Mouse (Mus musculus) midbrain, embryonic 13.5 days (tissue): ENCODE results near the gene Plcl2. TPM values are rescaled to one million over a fixed set of nuclear protein-coding genes. Genes with fewer than 3 reads are reported as not detected.

Source experiments
- ATAC-seq: fragments of 200-750 bp; cut with Nextera tagmentation; 2 replicates; pipeline ENCODE4 v1.8.0; 2017; ENCODE audit warnings: mild to moderate bottlenecking, moderate TSS enrichment, moderate library complexity
- H3K27ac ChIP-seq: fragments of 300-500 bp; sonication (generic); 2 replicates; pipeline ENCODE4 v1.5.1; 2015; ENCODE audit warnings: inconsistent platforms, mild to moderate bottlenecking, moderate library complexity
- H3K27me3 ChIP-seq: fragments of 300-500 bp; sonication (generic); 2 replicates; pipeline ENCODE4 v1.6.1; 2015; ENCODE audit warnings: mild to moderate bottlenecking, inconsistent platforms
- H3K36me3 ChIP-seq: fragments of 300-500 bp; sonication (generic); 2 replicates; pipeline ENCODE4 v1.6.1; 2015; ENCODE audit warnings: mild to moderate bottlenecking, inconsistent platforms
- H3K4me1 ChIP-seq: fragments of 300-500 bp; sonication (generic); replicated peaks from 2 replicates; pipeline ENCODE4 v1.6.1; 2015; ENCODE audit warnings: inconsistent platforms
- H3K4me2 ChIP-seq: fragments of 300-500 bp; sonication (generic); replicated peaks from 2 replicates; pipeline ENCODE4 v1.6.1; 2015; ENCODE audit warnings: moderate library complexity, mild to moderate bottlenecking, inconsistent platforms
- H3K4me3 ChIP-seq: fragments of 300-500 bp; sonication (generic); replicated peaks from 2 replicates; pipeline ENCODE4 v1.5.1; 2015; ENCODE audit warnings: mild to moderate bottlenecking, inconsistent platforms
- H3K9ac ChIP-seq: fragments of 300-500 bp; sonication (generic); replicated peaks from 2 replicates; pipeline ENCODE4 v1.6.1; 2015; ENCODE audit warnings: mild to moderate bottlenecking, inconsistent platforms
- H3K9me3 ChIP-seq: fragments of 300-500 bp; sonication (generic); 2 replicates; pipeline ENCODE4 v1.6.1; 2016; ENCODE audit warnings: mild to moderate bottlenecking, inconsistent platforms
- WGBS: fragments of 180-500 bp; shearing (Covaris S2); methylation state at CpG from one replicate; pipeline ENCODE4 v1.1.7; 2015; 5-methylcytosine and 5-hydroxymethylcytosine counted together
- polyA plus RNA-seq: library from polyadenylated mRNA; unstranded; fragments of >200 nt; fragmentation: Nextera tagmentation; extraction: Ambion mirVana; gene quantifications from 2 replicates; pipeline ENCODE4 v1.2.1, GENCODE M21; 2015

Gene Plcl2
- polyA plus RNA-seq, 1 experiment from 2014 or later: 8.0 TPM

- Histone ChIP-seq H3K9me3 (no peaks in the 10 kb centered on the region), H3K4me1 (no peaks in the 10 kb centered on the region), H3K27ac (no peak overlapping the region), H3K9ac (no peak overlapping the region), H3K4me2 (no peak overlapping the region), H3K36me3 (no peaks in the 10 kb centered on the region), H3K4me3 (no peak overlapping the region), H3K27me3 (no peaks in the 10 kb centered on the region)
- no peak for ATAC-seq
- WGBS: 86% methylated on average over 1 of the region's 1 CpGs
These were observed 22.1 kb upstream of the Plcl2 start for GRCm38 (mm10) chr17:50487058-50487618.

- H3K4me3 ChIP-seq: no peak overlapping the region
- 94% methylated on average over 3 of the region's 3 CpGs for WGBS
- no peaks in the 10 kb centered on the region for H3K36me3 ChIP-seq
- no peaks in the 10 kb centered on the region for H3K9me3 ChIP-seq
- no peak overlapping the region for H3K27ac ChIP-seq
- no peaks in the 10 kb centered on the region for H3K27me3 ChIP-seq
- H3K4me1 ChIP-seq: no peaks in the 10 kb centered on the region
- ATAC-seq: no peak
- H3K9ac ChIP-seq: no peak overlapping the region
- H3K4me2 ChIP-seq: no peak overlapping the region
These were observed 21.5 kb upstream of the Plcl2 start for GRCm38 (mm10) chr17:50487670-50488069.

GRCm38 (mm10) chr17:50488406-50488805, 20.8 kb upstream of the Plcl2 start:
- H3K4me2 ChIP-seq: no peak overlapping the region
- no peaks in the 10 kb centered on the region for H3K4me1 ChIP-seq
- H3K9me3 ChIP-seq: no peaks in the 10 kb centered on the region
- H3K4me3 ChIP-seq: no peak overlapping the region
- ATAC-seq: no peak
- H3K36me3 ChIP-seq: no peaks in the 10 kb centered on the region
- H3K27me3 ChIP-seq: no peaks in the 10 kb centered on the region
- no peak overlapping the region for H3K27ac ChIP-seq
- H3K9ac ChIP-seq: no peak overlapping the region
- 81% methylated on average over 3 of the region's 3 CpGs for WGBS

- Histone ChIP-seq H3K9ac (no peak overlapping the region), H3K4me1 (no peaks in the 10 kb centered on the region), H3K36me3 (no peaks in the 10 kb centered on the region), H3K9me3 (no peaks in the 10 kb centered on the region), H3K27ac (no peak overlapping the region), H3K27me3 (no peaks in the 10 kb centered on the region), H3K4me2 (no peak overlapping the region), H3K4me3 (no peak overlapping the region)
- no peak for ATAC-seq
- WGBS: 86% methylated on average over 2 of the region's 2 CpGs
These were observed 20.3 kb upstream of the Plcl2 start for GRCm38 (mm10) chr17:50488895-50489294.

- no peak overlapping the region for H3K27ac ChIP-seq
- no peaks in the 10 kb centered on the region for H3K9me3 ChIP-seq
- H3K36me3 ChIP-seq: no peaks in the 10 kb centered on the region
- no peak overlapping the region for H3K4me2 ChIP-seq
- 90% methylated on average over 11 of the region's 11 CpGs for WGBS
- no peak overlapping the region for H3K4me3 ChIP-seq
- H3K27me3 ChIP-seq: no peaks in the 10 kb centered on the region
- no peak for ATAC-seq
- H3K9ac ChIP-seq: no peak overlapping the region
- H3K4me1 ChIP-seq: peaks cover 3% of the 10 kb centered on the region; the same call in 1 of the 2 replicates
These were observed 18.4 kb upstream of the Plcl2 start for GRCm38 (mm10) chr17:50490644-50491430.

- 94% methylated on average over 3 of the region's 3 CpGs for WGBS
- Histone ChIP-seq H3K36me3 (no peaks in the 10 kb centered on the region), H3K4me2 (no peak overlapping the region), H3K9me3 (no peaks in the 10 kb centered on the region), H3K9ac (no peak overlapping the region), H3K27me3 (peaks cover 3% of the 10 kb centered on the region; the same call in 1 of the 2 replicates), H3K4me3 (no peak overlapping the region), H3K27ac (no peak overlapping the region), H3K4me1 (peaks cover 3% of the 10 kb centered on the region; the same call in 1 of the 2 replicates)
- no peak for ATAC-seq
These were observed 17.7 kb upstream of the Plcl2 start for GRCm38 (mm10) chr17:50491496-50491895.

GRCm38 (mm10) chr17:50495216-50495889, 13.8 kb upstream of the Plcl2 start:
- Histone ChIP-seq H3K9me3 (no peaks in the 10 kb centered on the region), H3K27me3 (peaks cover 7% of the 10 kb centered on the region; the same call in 1 of the 2 replicates), H3K4me3 (no peak overlapping the region), H3K36me3 (no peaks in the 10 kb centered on the region), H3K4me1 (peaks cover 18% of the 10 kb centered on the region), H3K9ac (no peak overlapping the region), H3K27ac (no peak overlapping the region), H3K4me2 (no peak overlapping the region)
- 74% methylated on average over 10 of the region's 10 CpGs for WGBS
- ATAC-seq: no peak

GRCm38 (mm10) chr17:50498062-50498697, 11.0 kb upstream of the Plcl2 start:
- Histone ChIP-seq H3K4me1 (peaks cover 18% of the 10 kb centered on the region), H3K27me3 (peaks cover 7% of the 10 kb centered on the region; the same call in 1 of the 2 replicates), H3K36me3 (no peaks in the 10 kb centered on the region), H3K27ac (no peak overlapping the region), H3K4me3 (no peak overlapping the region), H3K9ac (no peak overlapping the region), H3K4me2 (no peak overlapping the region), H3K9me3 (no peaks in the 10 kb centered on the region)
- ATAC-seq: no peak
- 30% methylated on average over 7 of the region's 7 CpGs for WGBS

- 71% methylated on average over 16 of the region's 16 CpGs for WGBS
- peaks cover 7% of the 10 kb centered on the region; the same call in 1 of the 2 replicates for H3K27me3 ChIP-seq
- H3K27ac ChIP-seq: no peak overlapping the region
- no peak overlapping the region for H3K4me3 ChIP-seq
- no peaks in the 10 kb centered on the region for H3K9me3 ChIP-seq
- no peak overlapping the region for H3K9ac ChIP-seq
- ATAC-seq: no peak
- no peak overlapping the region for H3K4me2 ChIP-seq
- H3K36me3 ChIP-seq: no peaks in the 10 kb centered on the region
- H3K4me1 ChIP-seq: peaks cover 17% of the 10 kb centered on the region
These were observed 10.0 kb upstream of the Plcl2 start for GRCm38 (mm10) chr17:50499091-50499790.

GRCm38 (mm10) chr17:50500806-50501205, 8.4 kb upstream of the Plcl2 start:
- no peaks in the 10 kb centered on the region for H3K36me3 ChIP-seq
- no peaks in the 10 kb centered on the region for H3K9me3 ChIP-seq
- H3K4me2 ChIP-seq: no peak overlapping the region
- WGBS: 76% methylated on average over 6 of the region's 6 CpGs
- H3K27me3 ChIP-seq: peaks cover 7% of the 10 kb centered on the region; the same call in 1 of the 2 replicates
- H3K4me1 ChIP-seq: peaks cover 15% of the 10 kb centered on the region; the same call in 1 of the 2 replicates
- H3K4me3 ChIP-seq: no peak overlapping the region
- no peak overlapping the region for H3K9ac ChIP-seq
- H3K27ac ChIP-seq: no peak overlapping the region
- no peak for ATAC-seq

GRCm38 (mm10) chr17:50503075-50503474, 6.1 kb upstream of the Plcl2 start:
- Histone ChIP-seq H3K4me1 (peaks cover 13% of the 10 kb centered on the region; the same call in 1 of the 2 replicates), H3K27ac (no peak overlapping the region), H3K36me3 (no peaks in the 10 kb centered on the region), H3K4me3 (no peak overlapping the region), H3K4me2 (no peak overlapping the region), H3K27me3 (peaks cover 2% of the 10 kb centered on the region; the same call in 1 of the 2 replicates), H3K9ac (no peak overlapping the region), H3K9me3 (no peaks in the 10 kb centered on the region)
- no peak for ATAC-seq
- WGBS: 87% methylated on average over 7 of the region's 7 CpGs
